Mouse (Mus musculus): ENCODE results near the gene Kcnmb2. TPM values are rescaled to one million over a fixed set of nuclear protein-coding genes. Genes with fewer than 3 reads are reported as not detected.

Kcnmb2 gene
- polyA plus RNA-seq, 1 experiment: not detected

DNA sequence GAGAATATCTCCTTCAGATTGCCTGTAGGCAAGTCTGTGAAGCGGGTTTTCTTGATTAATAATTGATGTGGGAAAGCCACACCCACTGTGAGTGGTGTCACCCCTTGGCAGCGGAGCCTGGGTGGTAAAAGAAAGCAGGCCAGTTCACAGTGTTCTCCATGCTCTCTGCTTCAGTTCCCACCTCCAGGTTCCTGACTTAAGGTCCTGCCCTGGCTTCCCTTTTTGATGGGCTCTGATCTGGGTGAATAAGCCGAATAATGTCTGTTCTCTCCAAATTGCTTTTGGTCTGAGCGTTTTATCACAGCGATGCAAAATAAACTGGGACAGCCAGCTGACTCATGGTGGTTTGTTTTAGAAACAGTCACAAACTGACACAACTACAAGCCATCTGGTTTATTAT lies 334.5 kb downstream of the Kcnmb2 start:
- 82% methylated on average over 5 of the region's 5 CpGs for WGBS
- no peak for TF ChIP-seq CTCF (IDR thresholded peaks at IDR 0.05; ENCODE audit: extremely low read depth, insufficient read depth, insufficient read length, insufficient replicate concordance)
- TF ChIP-seq POLR2A (IDR thresholded peaks at IDR 0.05; ENCODE audit: low read depth, low read length): no peak
- no peak for DNase-seq (ENCODE audit: low read depth in 1 of 2, low spot score in 2 of 2)
- H3K27me3 ChIP-seq (ENCODE audit: control insufficient read depth, insufficient read depth, low read length): no peaks in the 10 kb centered on the region
- no peak overlapping the region for H3K4me3 ChIP-seq (ENCODE audit: extremely low read depth, insufficient read depth, insufficient read length)
- no peaks in the 10 kb centered on the region for H3K36me3 ChIP-seq (ENCODE audit: control insufficient read depth, insufficient read depth, low read length)
- H3K27ac ChIP-seq (ENCODE audit: insufficient read depth, low read length): no peak overlapping the region
- no peaks in the 10 kb centered on the region for H3K4me1 ChIP-seq (ENCODE audit: control insufficient read depth, insufficient read depth, insufficient read length)

Data from spleen, adult 2 months (tissue).